Mouse (Mus musculus): ENCODE measurements around the gene Wwp2.

GRCm38 (mm10) chr8:107556511-107556936 is 120.4 kb downstream of the Wwp2 start:
- TF ChIP-seq CTCF (IDR thresholded peaks at IDR 0.05; ENCODE audit: low read depth) = no peak
- no peak for TF ChIP-seq EP300 (optimal IDR thresholded peaks at IDR 0.05)

Data from stomach, postnatal 0 days (tissue).